Mouse (Mus musculus) gonadal fat pad, adult 2 months (tissue): ENCODE data around the gene Dmrt3. TPM values are rescaled to one million over a fixed set of nuclear protein-coding genes. Genes with fewer than 3 reads are reported as not detected.

ENCODE experiments used
- DNase-seq: peaks from one replicate; pipeline ENCODE4 v3.0.0-alpha.2; 2012; ENCODE audit warnings: low read depth
- polyA plus RNA-seq: library from polyadenylated mRNA; depleted of rRNA; stranded (reverse); fragments of >200 nt; gene quantifications from 2 replicates; pipeline ENCODE4 v1.2.3, GENCODE M21; 2012

The Dmrt3 gene
- polyA plus RNA-seq, 1 experiment, result not detected

- no peak for DNase-seq
Measured at GRCm38 (mm10) chr19:25622291-25623251, 12.5 kb downstream of the Dmrt3 start.

- DNase-seq, result no peak
Measured at GRCm38 (mm10) chr19:25628490-25628889, 18.4 kb downstream of the Dmrt3 start.

GRCm38 (mm10) chr19:25635119-25635518, 25.0 kb downstream of the Dmrt3 start:
- DNase-seq, result no peak

- no peak for DNase-seq
Measured at GRCm38 (mm10) chr19:25635622-25636244, 25.6 kb downstream of the Dmrt3 start.

GRCm38 (mm10) chr19:25638766-25639361, 28.8 kb downstream of the Dmrt3 start:
- no peak for DNase-seq

GRCm38 (mm10) chr19:25641786-25642185, 31.7 kb downstream of the Dmrt3 start:
- DNase-seq, result no peak

GRCm38 (mm10) chr19:25647136-25647535, 37.0 kb downstream of the Dmrt3 start:
- DNase-seq, result no peak

- DNase-seq, result no peak
Measured at GRCm38 (mm10) chr19:25648701-25649100, 38.6 kb downstream of the Dmrt3 start.

- no peak for DNase-seq
Measured at GRCm38 (mm10) chr19:25650474-25650873, 40.4 kb downstream of the Dmrt3 start.

GRCm38 (mm10) chr19:25652560-25652959, 42.5 kb downstream of the Dmrt3 start:
- no peak for DNase-seq

- no peak for DNase-seq
Measured at GRCm38 (mm10) chr19:25654034-25654749, 44.1 kb downstream of the Dmrt3 start.

- DNase-seq, result no peak
Measured at GRCm38 (mm10) chr19:25665486-25666339, 55.6 kb downstream of the Dmrt3 start.

GRCm38 (mm10) chr19:25667836-25668235, 57.7 kb downstream of the Dmrt3 start:
- no peak for DNase-seq

GRCm38 (mm10) chr19:25669593-25670248, 59.6 kb downstream of the Dmrt3 start:
- no peak for DNase-seq

GRCm38 (mm10) chr19:25670571-25671285, 60.6 kb downstream of the Dmrt3 start:
- no peak for DNase-seq

GRCm38 (mm10) chr19:25671681-25672080, 61.6 kb downstream of the Dmrt3 start:
- no peak for DNase-seq

GRCm38 (mm10) chr19:25672101-25672950, 62.2 kb downstream of the Dmrt3 start, which contains the start of gene Dmrt2:
Gene Dmrt2, plus strand, starts transcription at chr19:25672411.
- DNase-seq, result no peak
